Comparison of ENCODE assay signal across 8 mouse cellular contexts in genomic region chr7:99625722-99626375, GRCm38 (mm10). TPM values are rescaled to one million over a fixed set of nuclear protein-coding genes. Genes with fewer than 3 reads are reported as not detected.
DNase-seq lines count a peak whose midpoint lies in the region; ATAC-seq and TF ChIP-seq lines count a peak whose summit lies in the region.

No protein-coding gene starts in this region.

- ATAC-seq in embryonic facial prominence, embryonic 14.5 days (ENCODE audit: low read depth) = peak; percentile 94
- peak; percentile 91 for ATAC-seq in midbrain, embryonic 11.5 days (ENCODE audit: low FRiP score)

- H3K36me3 ChIP-seq in embryonic facial prominence, embryonic 14.5 days (ENCODE audit: control insufficient read depth, insufficient read depth, low read length) = no peaks in the 10 kb centered on the region
- H3K36me3 ChIP-seq in heart, adult 2 months (ENCODE audit: control insufficient read depth, insufficient read depth, low read length) = no peaks in the 10 kb centered on the region
- no peaks in the 10 kb centered on the region for H3K36me3 ChIP-seq in midbrain, embryonic 11.5 days (ENCODE audit: control insufficient read depth, insufficient read depth, low read length)

- H3K27ac ChIP-seq in embryonic facial prominence, embryonic 14.5 days (replicated peaks; ENCODE audit: low read depth, low read length) = no peak overlapping the region
- H3K27ac ChIP-seq in heart, adult 2 months = peak overlapping the region; percentile 54
- H3K27ac ChIP-seq in midbrain, embryonic 11.5 days (ENCODE audit: low read depth, low read length) = no peak overlapping the region

- peak; percentile 94 to 97 for DNase-seq in adrenal gland, postnatal 36 days
- DNase-seq in embryonic facial prominence, embryonic 14.5 days (ENCODE audit: low spot score) = peak; percentile 89
- peak; percentile 94 to 95 for DNase-seq in heart, adult 2 months
- DNase-seq in kidney, adult 18-20 months = peak; percentile 87
- peak; percentile 85 for DNase-seq in left cerebral cortex, postnatal 4 days
- peak; percentile 98 for DNase-seq in midbrain, embryonic 11.5 days (ENCODE audit: low spot score, missing footprints)
- DNase-seq in right cerebral cortex, postnatal 36 days (ENCODE audit: low spot score in 2 of 2) = peak; percentile 73 to 74
- DNase-seq in urinary bladder, postnatal 36 days (ENCODE audit: low spot score in 2 of 2) = peak; percentile 81 to 89

- H3K79me2 ChIP-seq in heart, adult 2 months (replicated peaks; ENCODE audit: control insufficient read depth, insufficient read depth, low read length) = no peaks in the 10 kb centered on the region

- H3K9ac ChIP-seq in embryonic facial prominence, embryonic 14.5 days (ENCODE audit: low read depth, low read length) = peak overlapping the region; percentile 54
- H3K9ac ChIP-seq in heart, adult 2 months (ENCODE audit: low read depth, low read length) = peak overlapping the region; percentile 54
- peak overlapping the region; percentile 33 for H3K9ac ChIP-seq in midbrain, embryonic 11.5 days (ENCODE audit: low read length)

- no peak for TF ChIP-seq POLR2A in heart, adult 2 months (IDR thresholded peaks at IDR 0.05; ENCODE audit: insufficient read depth, low read depth, low read length)

- peaks cover 13% of the 10 kb centered on the region for H3K4me1 ChIP-seq in embryonic facial prominence, embryonic 14.5 days (ENCODE audit: control insufficient read depth, insufficient read depth, low read length)
- peaks cover 3% of the 10 kb centered on the region; the same call in 1 of the 2 replicates for H3K4me1 ChIP-seq in heart, adult 2 months (ENCODE audit: control insufficient read depth, insufficient read depth, low read length)
- peaks cover 16% of the 10 kb centered on the region for H3K4me1 ChIP-seq in midbrain, embryonic 11.5 days (ENCODE audit: control insufficient read depth, insufficient read depth, low read length)

- TF ChIP-seq EP300 in heart, adult 2 months (IDR thresholded peaks at IDR 0.05; ENCODE audit: insufficient read depth, low read depth, low read length) = no peak

- intact Hi-C loops in heart, adult 2 months (cut with DNase I) = loop anchor here (1.0 kb wide), 1 partner anchor 33 kb away; no protein-coding TSS in a partner anchor
- intact Hi-C loops in left cerebral cortex, postnatal 4 days (cut with DNase I) = no loop called here

- WGBS in embryonic facial prominence, embryonic 14.5 days = 1% methylated on average over 28 of the region's 81 CpGs
- WGBS in heart, adult 2 months = under 1% methylated on average over 77 of the region's 81 CpGs
- under 1% methylated on average over 81 of the region's 81 CpGs for whole genome bisulfite sequencing in midbrain, embryonic 11.5 days

- H3K9me3 ChIP-seq in embryonic facial prominence, embryonic 14.5 days (ENCODE audit: control insufficient read depth, low read length) = no peaks in the 10 kb centered on the region
- no peaks in the 10 kb centered on the region for H3K9me3 ChIP-seq in midbrain, embryonic 11.5 days (ENCODE audit: control insufficient read depth, low read length)

- peak; percentile 100 for TF ChIP-seq CTCF in heart, adult 2 months (IDR thresholded peaks at IDR 0.05)

- peak overlapping the region; percentile 53 for H3K4me3 ChIP-seq in embryonic facial prominence, embryonic 14.5 days (ENCODE audit: low read depth, low read length)
- H3K4me3 ChIP-seq in heart, adult 2 months = peak overlapping the region; percentile 68
- peak overlapping the region; percentile 44 for H3K4me3 ChIP-seq in midbrain, embryonic 11.5 days (ENCODE audit: low read depth, low read length)

- peaks cover 62% of the 10 kb centered on the region for H3K27me3 ChIP-seq in embryonic facial prominence, embryonic 14.5 days (replicated peaks; ENCODE audit: control insufficient read depth, insufficient read depth, low read length)
- H3K27me3 ChIP-seq in heart, adult 2 months (ENCODE audit: control insufficient read depth, insufficient read depth, low read length) = peaks cover 5% of the 10 kb centered on the region; the same call in 1 of the 2 replicates
- peaks cover 53% of the 10 kb centered on the region for H3K27me3 ChIP-seq in midbrain, embryonic 11.5 days (ENCODE audit: control insufficient read depth, insufficient read depth, low read length)

- peak overlapping the region; percentile 97 for H3K4me2 ChIP-seq in embryonic facial prominence, embryonic 14.5 days (ENCODE audit: low read depth, low read length)
- H3K4me2 ChIP-seq in midbrain, embryonic 11.5 days = peak overlapping the region; percentile 57

RNA-seq across cellular contexts. Expression of gene Tpbgl, which starts 1.1 kb away (rescaled TPM):
- total RNA-seq in adrenal gland, postnatal 36 days (2021) = 10 to 100 TPM; 14.9 to 18.5 TPM
- 2.0 and 2.5 TPM in 2 replicates for polyA plus RNA-seq in embryonic facial prominence, embryonic 14.5 days (2014; fragmentation: Nextera tagmentation; extraction: Ambion mirVana)
- 1 to 10 TPM; 3.3 to 3.4 TPM for total RNA-seq in heart, adult 2 months (2021)
- polyA plus RNA-seq in heart, adult 2 months (2012; rRNA removed) = 3.5 and 5.1 TPM in 2 replicates
- total RNA-seq in left cerebral cortex, postnatal 4 days (2021) = 1 to 10 TPM; 1.8 to 2.6 TPM
- 0.34 and 0.92 TPM in 2 replicates for polyA plus RNA-seq in midbrain, embryonic 11.5 days (2014; fragmentation: Nextera tagmentation; extraction: Ambion mirVana)
